Mouse (Mus musculus): ENCODE data around the gene Rab5c.

The Rab5c gene

GRCm38 (mm10) chr11:100719893-100720292 lies 18.1 kb downstream of the Rab5c start:
- DNase-seq (ENCODE audit: low spot score), result no peak

GRCm38 (mm10) chr11:100719312-100719711 lies 18.7 kb downstream of the Rab5c start:
- DNase-seq (ENCODE audit: low spot score), result no peak

DNA sequence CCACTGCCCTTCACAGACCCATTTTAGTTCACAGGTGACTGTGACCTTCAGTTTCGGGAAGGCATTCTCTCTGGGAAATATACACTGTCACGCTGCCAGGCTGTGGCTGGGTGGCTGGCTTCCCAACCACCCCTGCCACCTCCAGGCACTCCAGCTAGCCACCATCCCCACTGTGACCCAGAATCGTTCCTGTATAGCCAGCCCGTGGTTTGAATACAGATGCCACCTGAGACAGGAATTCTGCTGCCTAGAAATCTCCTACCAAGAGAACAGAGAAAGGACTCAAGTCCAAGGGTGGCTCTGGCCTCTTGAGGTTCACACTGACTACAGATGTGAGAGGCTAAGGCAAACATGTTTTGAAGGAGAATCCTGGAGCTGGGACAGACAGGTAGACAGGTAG lies 19.1 kb downstream of the Rab5c start:
- DNase-seq (ENCODE audit: low spot score), result no peak

GRCm38 (mm10) chr11:100718462-100718861 lies 19.6 kb downstream of the Rab5c start:
- DNase-seq (ENCODE audit: low spot score), result no peak

- DNase-seq (ENCODE audit: low spot score), result no peak
Measured at GRCm38 (mm10) chr11:100716649-100717048, 21.4 kb downstream of the Rab5c start.

- DNase-seq (ENCODE audit: low spot score), result no peak
Measured at GRCm38 (mm10) chr11:100714948-100715347, 23.1 kb downstream of the Rab5c start.

- DNase-seq (ENCODE audit: low spot score), result peak; percentile 85
Measured at GRCm38 (mm10) chr11:100714534-100714915, 23.5 kb downstream of the Rab5c start.

- DNase-seq (ENCODE audit: low spot score), result peak; percentile 68
Measured at GRCm38 (mm10) chr11:100713735-100714533, 24.1 kb downstream of the Rab5c start, which contains the start of gene Hspb9. Gene Hspb9, plus strand, starts transcription at chr11:100713850.

GRCm38 (mm10) chr11:100713174-100713573 lies 24.8 kb downstream of the Rab5c start:
- DNase-seq (ENCODE audit: low spot score), result no peak

DNA sequence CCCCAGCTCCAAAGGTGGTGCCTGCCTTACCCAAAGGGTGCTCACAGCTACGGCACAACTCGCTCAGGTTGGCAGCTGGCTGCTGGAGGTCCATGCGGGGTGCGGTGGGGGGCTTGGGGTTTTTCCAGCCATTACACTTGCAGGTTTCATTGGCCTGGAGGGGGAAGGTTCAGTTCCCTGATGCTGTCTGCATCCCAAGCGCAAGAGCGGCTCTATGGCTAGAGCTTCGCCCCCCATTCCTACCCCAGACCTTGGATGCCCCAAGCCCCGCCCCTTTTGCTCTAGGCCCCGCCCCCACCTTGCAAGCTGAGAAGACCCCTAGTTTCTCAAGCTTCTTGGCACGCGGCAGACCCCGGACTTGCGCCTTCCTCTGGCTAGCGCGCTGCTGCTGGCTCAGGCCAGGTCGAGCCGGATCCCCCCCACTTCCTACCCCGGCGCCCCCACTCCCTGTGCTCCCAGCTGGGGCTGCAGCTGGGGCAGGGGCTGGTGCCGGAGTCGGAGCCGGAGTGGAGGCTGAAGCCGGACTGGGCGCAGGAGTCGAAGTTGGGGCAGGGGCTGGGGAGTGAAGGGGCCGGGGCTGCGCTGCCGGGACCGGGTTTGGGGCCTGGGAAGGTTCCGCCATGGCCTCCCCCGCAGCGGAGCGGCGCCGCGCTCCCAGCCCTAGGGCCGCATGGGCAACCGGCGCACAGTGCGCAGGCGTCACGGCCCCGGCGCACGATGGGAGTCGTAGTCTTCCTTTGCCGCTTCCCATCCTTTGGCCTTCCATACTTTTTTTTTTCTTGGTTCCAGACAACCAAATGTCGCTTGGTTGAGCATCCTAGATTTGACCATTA lies 26.0 kb downstream of the Rab5c start, which contains the start of gene Kat2a:
Gene Kat2a (minus strand): TSS at position 683 of the 833 bp plus-strand sequence.
- peak; percentile 85 for DNase-seq (ENCODE audit: low spot score)

DNA sequence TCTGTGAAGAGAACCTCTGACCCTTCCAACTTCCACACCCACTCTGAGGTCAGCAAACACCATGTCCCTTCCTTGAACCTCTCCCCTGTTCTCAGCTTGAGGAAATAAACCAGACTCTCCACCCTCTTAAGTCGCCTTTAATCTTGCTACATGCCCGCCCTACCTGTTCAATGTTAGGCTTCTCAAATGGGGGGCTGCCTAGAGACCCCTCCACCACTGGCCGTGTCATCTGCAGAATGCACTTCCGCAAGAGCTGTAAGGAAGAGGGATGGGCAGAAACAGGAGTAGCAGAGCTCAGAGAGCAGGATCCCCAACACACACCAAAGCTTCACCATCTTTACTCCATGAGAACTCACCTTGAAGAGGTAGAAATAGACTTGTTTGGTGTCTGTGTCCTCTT lies 27.0 kb downstream of the Rab5c start:
- DNase-seq (ENCODE audit: low spot score), result no peak

GRCm38 (mm10) chr11:100710528-100710927 lies 27.5 kb downstream of the Rab5c start:
- no peak for DNase-seq (ENCODE audit: low spot score)

DNA sequence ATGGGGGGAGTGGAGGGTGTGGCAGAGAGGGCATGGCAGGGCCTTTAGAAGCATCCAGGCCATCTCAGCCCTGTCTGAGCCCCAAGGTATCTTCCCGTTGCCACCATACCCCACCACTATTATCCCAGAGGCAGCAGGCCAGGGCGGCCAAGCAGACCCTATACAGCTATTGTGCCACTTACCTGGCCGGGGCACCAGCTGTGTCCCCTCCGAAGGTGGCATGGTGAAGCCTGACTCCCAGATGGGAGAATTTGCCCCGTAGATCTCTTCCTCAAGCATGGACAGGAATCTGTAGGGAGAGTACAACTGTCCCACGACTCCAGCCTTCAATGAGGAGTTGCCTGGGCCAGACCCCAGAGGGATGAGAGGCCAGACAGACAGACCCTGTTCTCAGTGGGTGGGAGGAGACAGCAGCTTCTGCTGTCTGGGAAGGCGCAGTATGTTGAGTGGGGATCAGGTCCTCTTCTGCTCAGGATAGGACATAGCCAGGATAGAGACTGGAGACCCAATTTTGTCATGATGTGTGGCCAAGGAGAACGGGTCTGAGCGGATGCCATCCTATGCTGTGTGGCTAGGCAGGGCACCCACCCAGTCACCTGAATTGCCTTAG lies 28.7 kb downstream of the Rab5c start:
- DNase-seq (ENCODE audit: low spot score), result no peak

- DNase-seq (ENCODE audit: low spot score), result no peak
Measured at GRCm38 (mm10) chr11:100705095-100705747, 32.8 kb downstream of the Rab5c start.

GRCm38 (mm10) chr11:100703851-100704531 lies 34.0 kb downstream of the Rab5c start, which contains the start of gene Dhx58:
Gene Dhx58, minus strand, starts transcription at chr11:100704271.
- no peak for DNase-seq (ENCODE audit: low spot score)

DNA sequence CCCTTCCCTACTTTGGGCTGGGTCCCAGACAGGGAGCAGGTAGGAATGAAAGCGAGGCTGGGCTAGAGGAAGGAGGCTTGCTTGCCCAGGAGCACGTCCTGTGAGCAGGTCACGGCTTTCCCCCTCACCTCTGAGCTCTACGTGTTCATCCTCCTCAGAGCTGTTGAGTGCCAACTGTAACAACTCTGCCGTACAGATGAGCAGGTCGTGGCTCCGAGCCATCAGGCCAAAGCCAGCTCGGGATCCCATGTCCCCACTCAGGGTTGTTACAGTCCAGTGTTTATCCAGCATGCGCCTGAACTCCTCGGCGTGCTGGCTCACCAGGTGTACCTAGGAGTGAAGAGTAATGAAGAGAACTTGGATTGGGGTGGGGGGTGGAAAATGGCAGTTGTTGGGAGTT lies 34.6 kb downstream of the Rab5c start:
- no peak for DNase-seq (ENCODE audit: low spot score)

DNA sequence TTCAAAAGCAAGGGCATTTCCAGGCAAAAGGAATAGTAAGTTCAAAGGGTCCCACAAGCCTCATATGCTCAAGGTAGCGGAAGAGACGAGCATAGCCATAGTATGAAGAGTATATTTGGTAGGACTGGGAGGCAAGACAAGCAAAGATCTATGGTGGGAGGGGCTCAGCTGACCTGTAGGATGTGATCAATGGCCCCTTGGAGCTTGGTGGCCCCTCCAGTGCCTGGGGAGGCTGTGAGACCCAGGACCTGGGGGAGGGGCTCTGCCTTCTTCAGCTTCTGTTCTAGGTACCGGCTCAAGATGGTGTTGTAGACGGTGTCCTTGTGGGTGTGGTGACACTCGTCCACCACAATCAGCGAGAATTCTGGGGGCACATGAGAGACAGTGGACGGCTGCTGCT lies 35.1 kb downstream of the Rab5c start:
- DNase-seq (ENCODE audit: low spot score), result no peak

DNA sequence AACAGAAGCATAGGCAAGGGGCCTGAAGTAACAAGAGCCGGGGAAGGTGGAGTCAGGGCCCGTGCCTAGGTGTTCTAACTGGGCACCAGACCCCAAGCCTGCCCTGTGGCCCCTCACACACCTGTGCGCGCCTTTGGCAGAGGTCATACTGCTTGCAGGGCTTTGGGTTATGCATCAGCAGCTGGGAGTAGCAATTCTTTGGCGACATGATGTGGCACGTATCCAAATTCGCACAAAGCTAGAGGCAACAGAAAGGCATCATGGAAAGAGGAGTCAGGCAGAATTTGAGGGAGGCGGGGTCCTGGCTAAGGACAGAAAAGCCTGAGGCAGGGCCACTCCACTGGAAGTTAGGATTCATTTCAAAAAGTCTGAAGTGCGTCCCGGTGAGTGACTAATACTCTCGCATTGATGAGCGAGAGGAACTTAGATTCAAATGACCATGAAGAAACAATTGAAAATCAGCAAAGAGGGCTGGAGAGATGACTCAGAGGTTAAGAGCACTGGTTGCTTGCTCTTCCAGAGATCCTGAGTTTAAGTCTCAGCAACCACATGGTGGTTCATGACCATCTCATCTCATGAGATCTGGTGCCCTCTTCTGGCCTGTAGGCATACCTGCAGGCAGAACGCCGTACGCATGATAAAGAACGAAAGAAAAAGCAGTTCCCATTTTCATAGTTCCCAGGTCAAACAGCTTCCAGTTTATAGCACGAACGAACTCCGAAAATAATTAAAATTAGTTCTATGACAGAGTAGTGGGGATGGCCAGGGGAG lies 35.7 kb downstream of the Rab5c start:
- peak; percentile 70 for DNase-seq (ENCODE audit: low spot score)

GRCm38 (mm10) chr11:100701301-100701700 lies 36.7 kb downstream of the Rab5c start:
- peak; percentile 59 for DNase-seq (ENCODE audit: low spot score)

DNA sequence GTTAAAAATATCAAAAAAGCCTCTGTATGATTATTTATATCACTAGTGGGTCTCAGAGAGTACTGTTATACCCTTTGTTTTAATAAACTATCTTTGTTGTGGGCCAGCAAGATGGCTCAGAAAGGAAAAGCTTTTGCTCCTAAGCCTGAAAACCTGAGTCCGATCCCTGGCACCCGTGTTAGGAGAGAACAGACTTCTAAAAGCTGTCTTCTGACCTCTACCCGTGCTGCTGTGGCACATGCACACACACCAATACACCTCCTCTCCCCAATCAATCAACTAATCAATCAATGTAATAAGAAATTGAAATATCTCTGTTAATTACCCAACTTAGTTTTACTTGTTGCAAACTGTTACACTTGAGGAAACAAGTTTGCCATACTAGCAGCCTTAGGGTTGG lies 37.3 kb downstream of the Rab5c start:
- DNase-seq (ENCODE audit: low spot score), result no peak

- DNase-seq (ENCODE audit: low spot score), result no peak
Measured at GRCm38 (mm10) chr11:100697921-100698320, 40.1 kb downstream of the Rab5c start.
